Mouse (Mus musculus): ENCODE measurements around the gene Mb21d2.

DNA sequence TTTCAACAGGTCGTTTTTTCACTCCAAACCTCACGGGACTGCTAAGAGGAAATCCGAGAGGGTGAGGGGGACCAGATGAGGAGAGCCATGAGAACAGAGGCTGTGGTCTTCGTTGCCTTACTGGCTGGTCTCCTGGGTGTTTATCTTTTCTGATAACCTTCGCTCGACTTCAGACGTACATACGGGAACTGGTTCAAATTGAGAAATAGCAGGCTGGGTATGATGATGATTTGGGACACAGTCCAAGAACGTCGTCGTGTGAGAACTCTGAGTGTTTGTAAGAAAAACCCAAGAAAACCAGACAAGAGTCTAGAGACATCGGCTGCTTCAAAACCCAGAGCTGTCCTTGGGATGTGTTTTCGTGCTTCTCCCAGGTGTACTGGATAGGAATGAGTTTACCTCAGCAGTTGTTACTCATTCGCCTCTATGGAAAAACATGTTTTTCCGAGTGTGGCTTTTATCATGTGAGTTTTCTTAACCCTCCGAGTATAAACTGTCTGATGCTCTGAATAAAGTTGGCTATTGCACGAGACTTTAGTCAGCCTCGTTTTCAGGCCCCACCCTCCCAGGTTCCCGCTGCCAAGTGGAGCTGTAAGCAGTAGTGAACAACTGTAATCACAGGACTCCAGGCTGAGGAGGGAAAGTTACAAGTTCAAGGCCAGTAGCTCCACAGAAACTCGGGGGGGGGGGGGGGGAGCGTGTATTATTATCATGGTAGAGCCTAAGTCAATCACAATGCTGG, 46.6 kb downstream of the Mb21d2 start:
- TF ChIP-seq POLR2A (IDR thresholded peaks at IDR 0.05; ENCODE audit: borderline replicate concordance, control insufficient read depth, low read depth, low read length) (no peak), CTCF (IDR thresholded peaks at IDR 0.05; ENCODE audit: control insufficient read depth, insufficient read depth, low read length) (no peak)
